Mouse (Mus musculus) MN1 (cell line): ENCODE measurements at regions not wholly inside any gene's neighbourhood (a gene's known extent, or its start where the extent isn't known, plus 50 kb on each side); places are given as distances from the start of the nearest gene placed in this dataset.
A peak's percentile ranks its signal among the peaks of the same experiment; 100 is the strongest.

ENCODE experiments used
- DNase-seq: peaks from one replicate; pipeline ENCODE4 v3.0.0-alpha.2; 2016; ENCODE audit warnings: low spot score

GRCm38 (mm10) chr2:144123395-144124034, 90.7 kb downstream of the Banf2 start:
- no peak for DNase-seq

GRCm38 (mm10) chr2:144127082-144128037, 94.5 kb downstream of the Banf2 start:
- DNase-seq = no peak

DNA sequence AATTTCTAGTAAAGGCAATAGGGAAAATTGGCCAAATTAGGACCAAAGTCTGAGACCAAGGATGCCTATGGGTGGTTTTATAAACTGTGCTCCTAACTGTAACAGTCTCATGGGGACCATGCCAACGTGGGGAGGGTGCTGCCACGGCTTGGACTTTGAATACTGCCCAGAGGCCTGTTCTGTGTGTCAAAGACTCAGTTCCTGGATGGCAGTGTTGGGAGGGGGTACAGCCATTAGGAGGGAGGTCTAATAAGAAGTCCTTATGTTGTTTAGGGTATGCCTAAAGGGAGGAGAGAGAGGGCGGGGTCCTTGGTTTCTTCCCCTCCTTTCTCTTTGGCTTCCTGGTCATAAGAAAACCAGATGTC, 95.2 kb downstream of the Banf2 start:
- no peak for DNase-seq

- no peak for DNase-seq
Measured at GRCm38 (mm10) chr2:144128527-144128926, 95.7 kb downstream of the Banf2 start.

- DNase-seq = no peak
Measured at GRCm38 (mm10) chr2:144133806-144134574, 101.1 kb downstream of the Banf2 start.

DNA sequence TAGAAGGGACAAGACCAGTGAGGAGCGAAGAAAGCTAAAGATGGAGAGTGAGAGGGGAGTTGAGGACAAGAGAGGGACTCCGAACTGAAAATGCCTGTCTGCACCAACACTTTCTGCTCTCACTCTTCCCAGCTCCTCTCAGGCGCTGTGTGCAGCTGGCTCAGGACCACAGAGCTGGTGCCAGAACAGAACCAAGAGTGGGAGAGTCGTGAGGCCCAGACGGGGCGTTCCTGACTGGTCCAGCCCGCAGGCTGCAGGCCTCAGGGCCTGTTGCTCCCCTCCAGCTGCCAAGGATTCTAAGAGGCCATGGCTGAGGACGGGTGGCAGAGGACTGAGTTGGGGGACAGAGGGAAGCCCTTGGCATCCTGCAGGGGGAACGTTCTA, 101.7 kb downstream of the Banf2 start:
- DNase-seq = no peak

DNA sequence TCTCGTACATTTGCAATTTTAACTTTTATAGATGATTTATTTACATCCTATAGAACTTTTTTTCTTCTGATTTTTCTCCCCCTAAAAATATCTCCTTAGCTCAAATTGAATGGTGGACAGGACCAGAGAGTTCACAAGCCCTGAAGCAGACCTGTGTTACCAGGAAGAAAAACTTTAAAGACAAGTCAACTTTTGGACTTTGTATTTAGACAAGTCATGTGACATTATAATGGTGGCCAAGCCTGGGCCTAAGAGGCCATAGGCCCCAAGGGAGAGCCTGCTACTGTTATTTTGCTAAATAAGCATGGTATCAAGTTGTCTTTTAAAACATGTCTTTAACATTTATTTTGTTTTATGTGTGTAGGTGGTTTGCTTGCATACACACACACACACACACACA, 102.7 kb downstream of the Banf2 start:
- DNase-seq = no peak

DNA sequence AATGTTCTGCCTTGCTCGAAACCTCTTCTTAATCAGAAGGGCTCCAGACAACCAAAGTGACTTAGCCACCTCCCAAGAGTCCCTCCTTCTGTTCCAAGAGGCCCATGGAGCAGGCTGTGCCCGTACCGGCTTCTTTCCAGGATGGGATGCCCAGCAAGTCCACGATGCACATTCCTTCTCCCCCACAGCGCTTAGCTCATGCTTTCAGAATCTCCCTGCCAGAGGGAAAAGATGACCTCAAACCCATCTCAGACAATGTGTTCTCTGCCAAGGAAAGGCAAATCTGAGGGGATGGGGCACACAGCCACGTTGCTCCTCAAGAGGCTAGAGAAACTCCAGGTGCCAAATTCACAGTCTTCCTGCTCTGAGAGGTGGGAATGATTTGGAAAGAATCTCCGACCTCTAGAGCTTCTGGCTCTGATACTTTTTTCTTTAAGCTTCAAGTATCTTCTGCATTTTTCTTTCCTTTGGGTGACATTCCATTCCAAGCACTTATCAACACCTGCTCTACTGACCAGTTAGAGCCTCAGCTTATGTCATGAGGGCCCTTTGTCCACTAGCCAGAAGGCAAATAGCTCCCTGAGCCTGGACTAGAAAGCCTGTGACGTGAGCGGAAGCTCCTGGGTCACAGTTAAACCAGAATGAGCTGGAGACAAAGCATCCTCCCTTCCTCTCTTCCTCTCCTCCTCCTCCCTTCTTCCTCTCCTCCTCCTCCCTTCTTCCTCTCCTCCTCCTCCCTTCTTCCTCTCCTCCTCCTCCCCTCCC, 110.9 kb downstream of the Banf2 start:
- DNase-seq = no peak

DNA sequence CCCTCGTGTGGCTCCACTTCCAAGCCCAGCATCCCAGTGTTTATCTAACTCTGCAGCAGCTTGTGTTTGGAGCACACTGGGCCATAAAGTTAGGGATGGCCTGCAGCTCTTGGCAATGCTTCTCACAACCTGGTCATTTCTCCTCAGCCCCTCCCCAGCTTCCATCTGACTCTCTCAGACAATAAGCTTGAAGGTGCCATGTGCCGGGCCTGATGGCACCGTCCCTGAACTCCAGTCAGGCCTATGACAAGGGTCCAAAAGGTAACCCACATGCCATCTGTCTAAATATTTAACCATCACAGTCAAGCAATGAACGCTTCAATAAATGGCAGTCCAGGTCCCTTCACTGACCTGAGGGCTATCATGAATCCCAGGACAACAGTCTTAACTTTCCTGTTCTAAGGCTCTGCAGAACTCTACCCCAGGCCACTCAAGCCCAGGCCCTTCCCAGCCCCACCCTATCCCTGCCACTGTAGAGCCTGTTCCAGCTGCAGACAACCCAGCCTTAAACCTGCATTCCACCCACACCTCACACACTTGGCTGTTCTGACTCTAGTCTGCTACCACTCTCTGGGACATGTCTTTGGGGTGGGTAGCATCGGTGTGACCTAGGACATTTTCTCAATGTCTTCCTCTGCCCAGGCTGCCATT, 111.8 kb downstream of the Banf2 start:
- DNase-seq = no peak

- no peak for DNase-seq
Measured at GRCm38 (mm10) chr2:144156456-144157211, 113.8 kb upstream of the Mgme1 start.

DNA sequence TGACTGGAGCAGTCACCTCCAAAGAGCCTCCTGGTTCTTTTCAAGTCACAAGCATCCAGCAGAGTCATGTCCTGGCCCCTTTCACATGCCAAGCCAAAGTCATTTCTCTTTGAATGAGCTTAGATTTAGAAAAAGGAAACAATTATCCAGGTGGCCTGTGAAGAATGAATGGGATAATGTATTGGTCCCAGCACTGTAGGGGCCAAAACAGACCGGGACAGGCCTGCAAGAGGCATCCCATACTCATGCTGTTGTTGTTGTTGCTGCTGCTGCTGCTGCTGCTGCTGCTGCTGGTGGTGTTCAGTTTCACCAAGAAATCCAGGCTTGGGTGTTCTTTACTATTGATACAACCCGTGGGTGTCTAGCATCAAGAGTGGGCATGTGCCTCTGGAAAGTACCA, 113.1 kb upstream of the Mgme1 start:
- no peak for DNase-seq

DNA sequence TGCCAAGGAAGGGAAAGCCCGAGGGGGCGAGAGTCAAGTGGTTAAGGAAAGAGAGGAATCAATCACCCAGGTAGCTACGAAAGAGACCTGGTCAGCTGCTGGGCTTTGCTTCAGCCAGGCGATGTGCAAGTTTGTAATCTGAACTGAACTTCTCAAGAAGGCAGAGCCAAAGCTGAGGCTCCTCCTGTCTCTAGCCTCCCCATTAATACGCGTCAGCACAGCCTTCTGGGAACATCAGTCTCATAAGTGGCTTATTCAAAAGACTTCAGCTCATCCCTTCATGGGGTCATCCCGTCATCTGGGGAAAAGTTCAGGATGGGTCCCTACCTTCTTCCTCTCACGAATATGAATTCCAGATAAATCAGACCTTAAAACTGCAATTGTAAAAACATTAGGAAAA, 112.2 kb upstream of the Mgme1 start:
- DNase-seq = no peak

GRCm38 (mm10) chr2:144159854-144160331, 110.6 kb upstream of the Mgme1 start:
- DNase-seq = no peak

- DNase-seq = no peak
Measured at GRCm38 (mm10) chr2:144160434-144160833, 110.0 kb upstream of the Mgme1 start.

- DNase-seq = no peak
Measured at GRCm38 (mm10) chr2:144161852-144162251, 108.6 kb upstream of the Mgme1 start.

GRCm38 (mm10) chr2:144164102-144164501, 106.4 kb upstream of the Mgme1 start:
- DNase-seq = peak; percentile 35

DNA sequence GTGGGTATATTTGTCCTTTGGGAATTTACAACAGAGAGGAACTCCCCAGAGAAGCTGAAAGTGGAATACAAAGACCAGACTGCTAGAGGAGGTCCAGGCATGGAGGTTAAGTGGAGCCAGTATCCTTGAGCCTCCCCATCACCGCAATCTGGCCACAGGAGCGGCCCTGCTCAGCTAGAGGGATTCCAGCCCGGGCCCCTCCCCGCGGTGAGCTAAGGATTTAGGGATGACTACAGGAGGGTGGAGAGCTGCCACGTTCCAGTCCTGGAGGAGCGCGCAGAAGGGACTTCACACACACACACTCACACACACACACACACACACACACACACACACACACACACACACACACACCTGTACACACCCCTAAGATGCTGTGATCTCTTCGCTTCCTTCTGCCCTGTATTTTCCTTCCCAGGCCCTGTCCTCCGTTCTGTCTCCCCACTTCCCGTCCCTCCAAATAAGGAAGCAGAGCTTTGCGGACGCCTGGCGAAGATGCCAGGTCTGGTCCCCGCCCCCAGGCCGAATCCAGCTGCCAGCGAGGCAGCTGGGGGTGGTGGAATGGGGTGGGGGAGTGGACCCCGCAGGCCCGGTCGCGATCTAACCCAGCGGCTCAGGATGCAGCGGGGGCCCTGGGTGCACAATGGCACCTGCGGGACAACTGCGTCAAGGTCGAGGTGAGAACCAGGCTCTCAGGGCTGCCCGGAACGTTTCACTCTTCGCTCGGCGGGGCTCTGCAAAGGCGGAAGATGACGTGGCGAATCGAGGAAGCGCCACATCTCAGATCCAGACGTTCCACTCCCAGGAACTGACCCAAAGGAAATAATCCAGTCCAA, 105.3 kb upstream of the Mgme1 start:
- DNase-seq = peak; percentile 85

DNA sequence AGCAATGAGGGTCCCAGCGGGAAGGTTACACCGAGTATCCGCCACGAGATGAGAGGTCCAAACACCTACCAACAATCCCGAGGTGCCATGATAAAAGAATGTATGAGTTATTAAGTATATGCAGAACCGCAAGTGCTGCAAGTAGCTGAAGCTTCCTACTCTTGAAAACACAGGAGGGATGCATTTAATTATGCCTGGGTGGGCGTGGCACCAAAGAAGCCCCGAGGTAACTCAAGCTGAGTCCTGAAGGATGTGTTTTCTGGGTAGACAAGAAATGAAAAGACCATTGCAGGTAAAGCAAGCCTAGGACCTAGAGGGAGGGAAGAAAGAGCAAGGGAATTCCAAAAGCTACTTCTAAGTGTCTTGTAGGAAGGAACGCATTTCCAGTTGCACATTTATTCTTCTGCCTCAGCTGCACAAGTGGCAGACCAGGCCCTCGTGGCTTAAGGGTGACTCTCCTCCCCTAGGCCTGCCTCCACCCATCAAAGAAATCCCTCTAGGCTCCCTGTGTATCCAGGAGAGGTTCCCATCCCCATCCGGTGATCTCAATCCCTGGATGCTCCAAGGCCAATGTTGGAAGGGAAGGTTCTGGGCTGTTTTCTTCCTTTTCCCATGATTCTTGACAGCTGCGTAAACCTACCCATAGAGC, 104.2 kb upstream of the Mgme1 start:
- no peak for DNase-seq

GRCm38 (mm10) chr2:144169576-144170178, 100.8 kb upstream of the Mgme1 start:
- DNase-seq = peak; percentile 24
